Mouse (Mus musculus) thymus, adult 2 months (tissue): ENCODE results near the gene Glrx5. TPM values are rescaled to one million over a fixed set of nuclear protein-coding genes. Genes with fewer than 3 reads are reported as not detected.

Experiments used
- DNase-seq: peaks from one replicate; pipeline ENCODE4 v3.0.0; 2021
- H3K27ac ChIP-seq: fragments of 200-500 bp; 2 replicates; pipeline ENCODE4 v1.5.1; 2012; ENCODE audit warnings: low read length, control low read depth; ENCODE audit not compliant: control insufficient read depth, insufficient read depth
- H3K27me3 ChIP-seq: fragments of 200-500 bp; 2 replicates; pipeline ENCODE4 v1.6.1; 2012; ENCODE audit warnings: mild to moderate bottlenecking, low read length, moderate library complexity, mixed read lengths; ENCODE audit not compliant: control insufficient read depth, insufficient read depth
- H3K36me3 ChIP-seq: fragments of 200-500 bp; 2 replicates; pipeline ENCODE4 v1.6.1; 2012; ENCODE audit warnings: mild to moderate bottlenecking, low read length, moderate library complexity; ENCODE audit not compliant: control insufficient read depth, insufficient read depth
- H3K4me1 ChIP-seq: fragments of 200-500 bp; replicated peaks from 2 replicates; pipeline ENCODE4 v1.6.1; 2012; ENCODE audit warnings: low read length; ENCODE audit not compliant: control insufficient read depth, insufficient read depth
- H3K4me3 ChIP-seq: fragments of 200-500 bp; 2 replicates; pipeline ENCODE4 v1.5.1; 2012; ENCODE audit warnings: mild to moderate bottlenecking, low read length, control low read depth, moderate library complexity; ENCODE audit not compliant: control insufficient read depth, insufficient read depth
- CTCF ChIP-seq: fragments of 200-500 bp; IDR thresholded peaks from 2 replicates; pipeline ENCODE4 v1.5.1; 2012; ENCODE audit warnings: mild to moderate bottlenecking, control low read depth, low read length, moderate library complexity, borderline replicate concordance; ENCODE audit not compliant: control insufficient read depth, poor library complexity, insufficient read depth; ENCODE audit errors: extremely low read depth
- POLR2A ChIP-seq: fragments of 200-500 bp; IDR thresholded peaks from 2 replicates; pipeline ENCODE4 v1.6.1; 2012; ENCODE audit warnings: mild to moderate bottlenecking, low read length, control low read depth, moderate library complexity; ENCODE audit not compliant: control insufficient read depth, poor library complexity, insufficient read depth; ENCODE audit errors: extremely low read depth
- WGBS: fragments of 180-500 bp; shearing (Covaris S2); methylation state at CpG from one replicate; pipeline ENCODE4 v1.1.7; 2018; 5-methylcytosine and 5-hydroxymethylcytosine counted together
- polyA plus RNA-seq: library from polyadenylated mRNA; depleted of rRNA; stranded (reverse); fragments of >200 nt; gene quantifications from 2 replicates; pipeline ENCODE4 v1.2.3, GENCODE M21; 2012

Glrx5 gene
- polyA plus RNA-seq, 1 experiment, result 66.6 TPM

DNA sequence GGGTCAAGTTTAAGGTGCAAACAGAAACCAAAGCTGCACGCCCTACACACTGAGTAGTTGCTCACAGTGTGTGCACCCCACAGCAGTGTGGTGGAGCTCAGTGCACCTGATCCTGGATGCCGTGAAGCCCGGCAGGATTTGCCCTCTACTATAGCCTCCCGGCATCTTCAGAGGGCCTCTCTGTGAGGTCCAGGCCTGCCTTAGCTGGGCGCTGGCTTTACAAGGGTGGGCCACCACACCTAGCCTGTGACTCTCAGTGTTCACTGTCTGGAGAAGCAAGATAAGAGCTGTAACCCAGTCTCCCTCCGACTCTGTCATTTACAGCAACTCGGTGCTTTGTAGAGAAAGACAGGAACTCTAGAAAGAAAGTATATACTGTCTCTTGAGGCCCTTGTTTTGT lies 6.4 kb downstream of the Glrx5 start:
- H3K4me3 ChIP-seq, result no peak overlapping the region
- WGBS, result 94% methylated on average over 7 of the region's 7 CpGs
- H3K4me1 ChIP-seq, result peaks cover 6% of the 10 kb centered on the region
- H3K36me3 ChIP-seq, result peaks cover 10% of the 10 kb centered on the region
- no peak overlapping the region for H3K27ac ChIP-seq
- no peak for DNase-seq
- TF ChIP-seq POLR2A (no peak), CTCF (no peak)
- H3K27me3 ChIP-seq, result no peaks in the 10 kb centered on the region

- no peak overlapping the region for H3K27ac ChIP-seq
- H3K27me3 ChIP-seq, result no peaks in the 10 kb centered on the region
- WGBS, result 92% methylated on average over 12 of the region's 12 CpGs
- H3K4me3 ChIP-seq, result no peak overlapping the region
- peaks cover 10% of the 10 kb centered on the region for H3K36me3 ChIP-seq
- DNase-seq, result no peak
- H3K4me1 ChIP-seq, result no peaks in the 10 kb centered on the region
- TF ChIP-seq POLR2A, result no peak
Measured at GRCm38 (mm10) chr12:105039578-105040289, 7.2 kb downstream of the Glrx5 start.

DNA sequence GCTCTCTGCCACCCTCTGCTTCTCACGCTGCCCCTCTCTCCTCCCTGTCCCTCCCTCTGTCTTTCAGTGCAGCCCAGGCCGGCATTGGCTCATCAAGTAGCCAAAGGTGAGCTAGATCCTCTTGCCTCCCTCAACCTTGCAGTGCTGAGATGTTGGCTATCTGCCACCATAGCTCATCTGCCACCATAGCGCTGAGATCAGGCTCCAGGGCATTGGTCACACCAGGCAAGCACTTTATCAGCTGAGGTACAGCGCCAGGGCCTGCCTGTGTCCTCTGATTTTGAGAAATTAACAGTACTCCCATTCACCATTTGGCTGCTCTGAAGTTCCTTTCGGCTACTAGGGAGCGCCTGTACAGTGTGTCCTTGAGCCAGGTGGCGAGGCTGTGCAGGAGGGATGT lies 8.5 kb downstream of the Glrx5 start:
- H3K27me3 ChIP-seq, result no peaks in the 10 kb centered on the region
- no peak overlapping the region for H3K4me3 ChIP-seq
- H3K27ac ChIP-seq, result no peak overlapping the region
- no peak for TF ChIP-seq CTCF
- no peak for TF ChIP-seq POLR2A
- no peak for DNase-seq
- H3K36me3 ChIP-seq, result peaks cover 10% of the 10 kb centered on the region
- no peaks in the 10 kb centered on the region for H3K4me1 ChIP-seq
- 99% methylated on average over 7 of the region's 7 CpGs for WGBS

- no peaks in the 10 kb centered on the region for H3K4me1 ChIP-seq
- no peak for TF ChIP-seq POLR2A
- no peak for TF ChIP-seq CTCF
- WGBS, result 98% methylated on average over 5 of the region's 5 CpGs
- DNase-seq, result no peak
- H3K27ac ChIP-seq, result no peak overlapping the region
- no peaks in the 10 kb centered on the region for H3K27me3 ChIP-seq
- H3K4me3 ChIP-seq, result no peak overlapping the region
- H3K36me3 ChIP-seq, result peaks cover 10% of the 10 kb centered on the region
Measured at GRCm38 (mm10) chr12:105043081-105043480, 10.6 kb downstream of the Glrx5 start.

DNA sequence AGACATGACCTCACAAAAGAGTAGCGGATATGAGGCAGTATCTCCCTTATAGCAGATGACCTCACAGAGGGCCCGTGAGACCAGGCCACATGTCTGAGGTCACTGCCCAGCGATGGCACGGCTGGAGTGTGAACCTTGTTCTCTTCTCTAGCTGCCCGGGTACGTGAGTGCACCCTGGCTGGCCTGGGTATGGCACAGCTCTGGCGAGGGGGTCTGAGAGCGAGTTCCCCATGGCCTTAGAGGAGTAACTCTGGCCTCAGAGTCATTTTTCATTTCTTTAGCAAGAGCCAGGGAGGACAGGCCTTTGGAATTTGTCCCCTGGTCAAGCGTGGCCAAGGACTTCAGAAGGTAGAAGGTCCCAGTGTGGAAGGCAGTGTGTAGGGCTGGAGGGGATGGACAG lies 12.3 kb downstream of the Glrx5 start:
- 93% methylated on average over 9 of the region's 9 CpGs for WGBS
- H3K27ac ChIP-seq, result no peak overlapping the region
- no peaks in the 10 kb centered on the region for H3K27me3 ChIP-seq
- TF ChIP-seq CTCF, result no peak
- no peak for TF ChIP-seq POLR2A
- H3K4me3 ChIP-seq, result no peak overlapping the region
- H3K36me3 ChIP-seq, result peaks cover 10% of the 10 kb centered on the region
- H3K4me1 ChIP-seq, result no peaks in the 10 kb centered on the region
- no peak for DNase-seq

DNA sequence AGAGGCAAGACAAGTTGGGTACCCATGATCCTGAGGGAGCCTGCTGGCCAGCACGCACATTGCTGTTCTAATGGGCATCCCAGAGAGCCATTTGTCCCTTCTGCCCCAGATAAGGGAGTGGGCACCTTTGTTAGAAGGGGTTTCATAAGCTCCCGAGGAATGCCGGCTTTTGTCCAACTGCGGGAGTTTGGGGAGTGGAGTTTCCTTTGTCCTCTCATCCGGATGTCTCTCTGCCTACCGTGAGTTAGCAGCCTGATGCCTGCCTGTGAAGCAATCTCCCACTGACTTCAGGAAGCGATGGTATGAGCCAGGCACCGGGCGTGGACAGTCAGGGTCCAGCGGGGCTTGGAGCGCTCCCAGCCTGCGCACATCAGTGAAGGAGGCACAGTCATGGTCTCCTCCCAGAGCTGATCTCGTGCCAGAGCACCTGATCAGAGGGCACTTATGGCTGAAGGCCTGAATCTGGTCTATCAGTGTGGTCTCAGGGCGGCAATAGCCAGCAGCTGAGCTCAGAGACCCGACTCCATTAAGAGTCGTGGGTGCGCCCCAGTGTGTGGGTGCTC lies 15.9 kb downstream of the Glrx5 start:
- WGBS, result 84% methylated on average over 17 of the region's 17 CpGs
- no peak for TF ChIP-seq POLR2A
- no peak for TF ChIP-seq CTCF
- DNase-seq, result no peak
- H3K4me1 ChIP-seq, result no peaks in the 10 kb centered on the region
- H3K27ac ChIP-seq, result no peak overlapping the region
- no peaks in the 10 kb centered on the region for H3K27me3 ChIP-seq
- H3K4me3 ChIP-seq, result no peak overlapping the region
- no peaks in the 10 kb centered on the region for H3K36me3 ChIP-seq

DNA sequence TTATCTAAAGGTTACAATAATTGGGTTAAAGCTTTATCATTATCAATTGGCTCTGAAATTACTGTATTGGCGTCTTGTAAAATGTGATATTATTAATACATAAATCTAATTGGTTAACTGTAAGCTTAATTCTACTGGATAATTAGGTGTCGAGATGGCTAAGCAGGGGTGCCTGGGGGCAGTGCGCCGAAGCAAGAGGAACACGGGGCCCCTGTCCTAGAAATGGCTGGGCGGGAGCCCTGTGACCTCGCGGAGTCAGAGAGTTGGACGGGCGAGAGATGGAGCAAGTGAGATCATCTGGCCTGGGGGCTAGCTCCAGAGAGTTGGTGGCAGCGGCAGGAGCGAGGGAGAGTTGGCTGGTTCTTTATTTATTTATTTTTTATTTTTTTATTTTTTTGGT lies 17.3 kb downstream of the Glrx5 start:
- 88% methylated on average over 12 of the region's 12 CpGs for WGBS

More for the DNA sequence above, 17.3 kb downstream of the Glrx5 start:
- no peaks in the 10 kb centered on the region for H3K4me1 ChIP-seq
- no peak overlapping the region for H3K4me3 ChIP-seq
- no peak for DNase-seq
- no peak overlapping the region for H3K27ac ChIP-seq
- no peaks in the 10 kb centered on the region for H3K27me3 ChIP-seq
- no peaks in the 10 kb centered on the region for H3K36me3 ChIP-seq
- TF ChIP-seq CTCF (no peak), POLR2A (no peak)
